Mouse (Mus musculus) stomach, embryonic 15.5 days (tissue): ENCODE data around the gene Kifc3. TPM values are rescaled to one million over a fixed set of nuclear protein-coding genes. Genes with fewer than 3 reads are reported as not detected.

ENCODE experiments used
- ATAC-seq: fragments of 200-750 bp; cut with Nextera tagmentation; 2 replicates; pipeline ENCODE4 v1.8.0; 2017; ENCODE audit warnings: low read depth, moderate number of reproducible peaks, moderate TSS enrichment; ENCODE audit not compliant: insufficient read depth, low FRiP score
- H3K27ac ChIP-seq: fragments of 300-500 bp; sonication (generic); 2 replicates; pipeline ENCODE4 v1.5.1; 2015; ENCODE audit warnings: mild to moderate bottlenecking, inconsistent platforms
- H3K27me3 ChIP-seq: fragments of 300-500 bp; sonication (generic); replicated peaks from 2 replicates; pipeline ENCODE4 v1.6.1; 2015; ENCODE audit warnings: inconsistent platforms
- H3K36me3 ChIP-seq: fragments of 300-500 bp; sonication (generic); 2 replicates; pipeline ENCODE4 v1.6.1; 2015; ENCODE audit warnings: inconsistent platforms
- H3K4me1 ChIP-seq: fragments of 300-500 bp; sonication (generic); 2 replicates; pipeline ENCODE4 v1.6.1; 2015; ENCODE audit warnings: inconsistent platforms
- H3K4me2 ChIP-seq: fragments of 300-500 bp; sonication (generic); 2 replicates; pipeline ENCODE4 v1.6.1; 2015; ENCODE audit warnings: mild to moderate bottlenecking, inconsistent platforms
- H3K4me3 ChIP-seq: fragments of 300-500 bp; sonication (generic); replicated peaks from 2 replicates; pipeline ENCODE4 v1.5.1; 2015; ENCODE audit warnings: inconsistent platforms
- H3K9ac ChIP-seq: fragments of 300-500 bp; sonication (generic); 2 replicates; pipeline ENCODE4 v1.6.1; 2015; ENCODE audit warnings: inconsistent platforms
- H3K9me3 ChIP-seq: fragments of 300-500 bp; sonication (generic); 2 replicates; pipeline ENCODE4 v1.6.1; 2016; ENCODE audit warnings: inconsistent platforms
- WGBS: fragments of 180-500 bp; shearing (Covaris S2); methylation state at CpG from one replicate; pipeline ENCODE4 v1.1.7; 2015; 5-methylcytosine and 5-hydroxymethylcytosine counted together
- polyA plus RNA-seq: library from polyadenylated mRNA; unstranded; fragments of >200 nt; fragmentation: Nextera tagmentation; extraction: Ambion mirVana; gene quantifications from 2 replicates; pipeline ENCODE4 v1.2.1, GENCODE M21; 2015

The Kifc3 gene
- polyA plus RNA-seq, 1 experiment from 2014 or later, result 21.2 TPM

DNA sequence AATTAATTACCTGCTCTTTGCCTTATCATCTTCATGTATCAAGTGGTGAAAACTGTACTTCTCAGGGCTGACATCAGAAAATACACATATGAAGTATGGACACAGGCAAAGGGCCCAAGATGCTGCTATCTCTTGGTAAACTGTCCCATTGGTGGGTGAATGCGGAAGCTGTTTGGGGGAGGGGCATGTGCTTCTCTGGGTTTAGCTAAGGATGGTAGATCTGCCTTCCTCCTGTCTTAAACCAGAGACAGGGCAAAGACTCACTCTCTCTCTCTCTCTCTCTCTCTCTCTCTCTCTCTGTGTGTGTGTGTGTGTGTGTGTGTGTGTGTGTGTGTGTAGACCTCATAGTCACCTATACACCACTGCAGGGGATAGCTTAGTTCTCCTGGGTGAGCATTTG is 61.6 kb downstream of the Kifc3 start:
- Histone ChIP-seq H3K4me1 (peaks cover 48% of the 10 kb centered on the region), H3K27ac (0 out of 2 replicates have a peak overlapping the region, but pooled peaks have one; percentile 78), H3K9ac (no peak overlapping the region), H3K4me3 (peak overlapping the region; percentile 69; the same call in 1 of the 2 replicates), H3K36me3 (no peaks in the 10 kb centered on the region), H3K27me3 (no peaks in the 10 kb centered on the region), H3K9me3 (no peaks in the 10 kb centered on the region), H3K4me2 (peak overlapping the region; percentile 88)
- ATAC-seq, result no peak
- 75% methylated on average over 1 of the region's 1 CpGs for WGBS

DNA sequence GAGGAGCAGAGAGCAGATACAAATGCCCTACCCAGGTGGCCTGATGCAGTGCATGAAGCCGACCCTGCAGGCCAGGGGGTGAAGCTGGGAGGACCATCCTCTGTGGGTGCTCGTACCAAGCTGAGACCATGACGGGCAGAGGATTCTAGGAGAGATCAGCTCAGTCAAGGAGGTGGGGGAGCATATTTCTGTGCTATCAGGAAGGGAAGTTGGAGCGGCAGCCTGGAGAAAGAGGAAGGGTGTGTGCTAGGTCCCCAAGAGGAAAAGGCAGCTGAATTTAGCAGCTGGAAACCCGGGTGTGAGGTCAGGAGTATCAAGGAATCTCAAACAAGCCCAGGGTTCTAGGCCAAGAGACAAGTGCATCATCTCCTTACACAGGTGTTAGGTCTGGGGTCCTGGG is 62.1 kb downstream of the Kifc3 start:
- H3K36me3 ChIP-seq, result no peaks in the 10 kb centered on the region
- peak overlapping the region; percentile 88 for H3K4me2 ChIP-seq
- H3K27me3 ChIP-seq, result no peaks in the 10 kb centered on the region
- H3K9me3 ChIP-seq, result no peaks in the 10 kb centered on the region
- H3K4me1 ChIP-seq, result peaks cover 48% of the 10 kb centered on the region
- WGBS, result 64% methylated on average over 5 of the region's 5 CpGs
- H3K9ac ChIP-seq, result no peak overlapping the region
- ATAC-seq, result no peak
- no peak overlapping the region for H3K27ac ChIP-seq
- no peak overlapping the region for H3K4me3 ChIP-seq

DNA sequence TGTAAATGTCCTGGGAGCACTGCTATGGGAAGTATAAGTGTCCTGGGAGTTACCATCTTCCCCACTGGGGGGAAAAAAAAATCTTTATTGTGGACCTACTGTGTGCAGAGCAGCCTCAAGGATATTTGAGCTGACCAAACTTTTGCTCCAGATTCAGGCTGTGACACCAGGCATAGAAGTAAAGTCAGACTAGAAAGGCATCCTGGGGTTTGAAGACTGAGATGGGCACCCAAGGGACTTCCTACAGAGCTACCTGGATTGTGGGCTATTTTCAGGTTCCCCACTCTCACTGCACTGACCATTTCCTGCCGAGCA is 63.6 kb downstream of the Kifc3 start:
- Histone ChIP-seq H3K4me1 (peaks cover 48% of the 10 kb centered on the region), H3K27me3 (no peaks in the 10 kb centered on the region), H3K9ac (no peak overlapping the region), H3K36me3 (no peaks in the 10 kb centered on the region), H3K4me3 (no peak overlapping the region), H3K27ac (no peak overlapping the region), H3K4me2 (no peak overlapping the region), H3K9me3 (no peaks in the 10 kb centered on the region)
- ATAC-seq, result no peak
- WGBS, result 45% methylated on average over 1 of the region's 1 CpGs

DNA sequence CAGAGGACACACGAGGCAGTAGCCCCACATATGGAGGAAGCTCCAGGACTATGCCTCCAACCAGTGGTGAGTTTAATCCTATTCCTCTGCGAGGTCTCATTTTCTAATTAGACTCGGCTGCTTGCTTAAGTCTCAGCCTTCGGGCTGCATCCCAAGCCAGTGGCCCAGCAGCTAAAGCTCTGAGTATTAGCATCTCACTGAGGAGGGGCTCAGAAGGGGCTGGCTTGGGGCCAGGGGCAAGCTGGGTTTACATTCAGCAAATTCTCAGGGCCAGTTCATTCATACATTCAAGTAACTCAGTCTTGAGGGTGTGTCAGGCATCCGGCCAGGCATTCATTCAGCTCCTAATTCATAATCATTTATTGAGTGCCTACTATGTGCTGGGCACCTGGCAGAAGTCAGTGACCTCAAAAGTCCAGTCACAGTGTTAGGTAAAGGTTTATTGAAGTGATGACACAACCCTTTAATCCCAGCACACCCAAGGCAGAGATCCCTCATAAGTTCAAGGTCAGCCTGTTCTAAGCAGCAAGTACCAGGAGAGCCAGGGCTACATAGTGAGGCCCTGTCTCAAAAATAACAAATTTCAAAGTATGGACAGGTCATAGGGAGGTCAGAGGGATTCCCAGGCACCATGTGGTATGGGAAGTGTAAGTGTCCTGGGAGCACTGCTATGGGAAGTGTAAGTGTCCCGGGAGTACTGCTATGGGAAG is 64.1 kb downstream of the Kifc3 start:
- peak overlapping the region; percentile 33 for H3K4me3 ChIP-seq
- H3K9ac ChIP-seq, result no peak overlapping the region
- H3K4me2 ChIP-seq, result peak overlapping the region; percentile 54
- H3K4me1 ChIP-seq, result peaks cover 48% of the 10 kb centered on the region
- peak overlapping the region; percentile 6; the same call in 1 of the 2 replicates for H3K27ac ChIP-seq
- WGBS, result 19% methylated on average over 6 of the region's 6 CpGs
- no peaks in the 10 kb centered on the region for H3K9me3 ChIP-seq
- no peak for ATAC-seq
- no peaks in the 10 kb centered on the region for H3K36me3 ChIP-seq
- no peaks in the 10 kb centered on the region for H3K27me3 ChIP-seq

DNA sequence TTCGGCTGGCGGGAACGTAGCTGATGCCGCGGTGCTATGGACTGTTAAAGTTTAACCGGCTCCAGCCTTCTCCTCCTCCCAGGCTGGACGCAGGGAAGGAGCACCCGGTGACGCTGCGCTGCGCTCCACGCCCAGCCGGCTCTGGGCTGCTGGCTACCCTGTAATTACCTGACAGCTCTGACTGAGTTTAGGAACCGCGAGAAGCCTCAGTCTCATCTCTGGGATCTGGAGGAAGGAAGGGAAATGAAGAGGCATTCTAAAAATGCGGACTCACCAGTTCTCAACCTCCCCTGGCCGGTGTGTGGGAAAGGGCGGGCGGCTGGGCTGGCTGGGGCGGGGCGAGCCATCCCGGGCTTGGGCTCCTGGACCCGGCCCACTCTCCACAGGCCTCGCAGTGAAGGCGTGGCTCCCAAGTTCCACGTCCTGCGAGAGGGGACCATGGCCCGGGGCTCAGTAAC is 64.9 kb downstream of the Kifc3 start:
- Histone ChIP-seq H3K9me3 (no peaks in the 10 kb centered on the region), H3K27me3 (no peaks in the 10 kb centered on the region), H3K9ac (no peak overlapping the region), H3K4me1 (peaks cover 40% of the 10 kb centered on the region), H3K4me2 (peak overlapping the region; percentile 54), H3K27ac (peak overlapping the region; percentile 6; the same call in 1 of the 2 replicates), H3K36me3 (no peaks in the 10 kb centered on the region), H3K4me3 (peak overlapping the region; percentile 33)
- 7% methylated on average over 28 of the region's 28 CpGs for WGBS
- ATAC-seq, result peak; percentile 63; the same call in 1 of the 2 replicates

DNA sequence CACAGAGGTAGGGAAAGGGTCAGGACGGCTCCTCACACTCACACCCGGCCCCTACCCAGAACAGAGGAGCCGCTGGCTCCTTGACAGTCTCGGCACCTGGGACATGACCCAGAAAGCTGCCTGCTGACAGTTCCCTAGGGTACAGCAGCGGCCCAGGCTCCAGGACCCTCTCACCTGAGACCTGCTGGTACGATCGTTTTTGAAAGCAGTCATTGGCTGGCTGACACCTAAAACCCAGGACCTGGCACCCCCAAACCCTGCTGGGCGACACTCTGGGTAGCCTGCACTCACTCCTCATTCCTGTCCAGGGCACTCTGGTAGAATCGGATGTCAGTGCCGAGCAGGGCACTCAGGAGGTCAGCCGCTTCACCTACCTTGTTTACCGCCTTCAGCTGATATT is 65.4 kb downstream of the Kifc3 start:
- 0 out of 2 replicates have a peak overlapping the region, but pooled peaks have one; percentile 6 for H3K27ac ChIP-seq
- peak overlapping the region; percentile 54 for H3K4me2 ChIP-seq
- H3K4me3 ChIP-seq, result peak overlapping the region; percentile 33
- no peak for ATAC-seq
- no peaks in the 10 kb centered on the region for H3K27me3 ChIP-seq
- H3K9me3 ChIP-seq, result no peaks in the 10 kb centered on the region
- H3K9ac ChIP-seq, result no peak overlapping the region
- H3K36me3 ChIP-seq, result no peaks in the 10 kb centered on the region
- WGBS, result 43% methylated on average over 12 of the region's 12 CpGs
- H3K4me1 ChIP-seq, result peaks cover 38% of the 10 kb centered on the region

DNA sequence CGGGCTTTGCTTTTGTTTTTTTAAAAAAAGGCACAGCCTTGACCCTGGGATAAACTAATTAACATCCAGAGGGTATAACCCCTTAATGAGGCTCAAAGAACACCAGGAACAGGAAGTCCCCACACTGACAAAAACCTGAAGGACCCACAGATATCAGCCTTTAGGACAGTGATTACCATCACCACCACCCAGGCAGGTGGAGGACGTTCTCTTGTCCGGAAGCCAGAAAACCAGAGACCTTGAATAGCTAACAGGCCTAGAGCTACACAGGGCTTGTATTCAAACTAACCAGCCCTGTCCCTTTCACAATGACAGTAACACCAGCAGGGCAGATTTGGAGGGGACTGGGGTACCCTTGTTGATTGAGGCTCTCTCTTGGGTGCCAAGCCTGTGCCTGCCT is 66.4 kb downstream of the Kifc3 start:
- no peaks in the 10 kb centered on the region for H3K9me3 ChIP-seq

DNA sequence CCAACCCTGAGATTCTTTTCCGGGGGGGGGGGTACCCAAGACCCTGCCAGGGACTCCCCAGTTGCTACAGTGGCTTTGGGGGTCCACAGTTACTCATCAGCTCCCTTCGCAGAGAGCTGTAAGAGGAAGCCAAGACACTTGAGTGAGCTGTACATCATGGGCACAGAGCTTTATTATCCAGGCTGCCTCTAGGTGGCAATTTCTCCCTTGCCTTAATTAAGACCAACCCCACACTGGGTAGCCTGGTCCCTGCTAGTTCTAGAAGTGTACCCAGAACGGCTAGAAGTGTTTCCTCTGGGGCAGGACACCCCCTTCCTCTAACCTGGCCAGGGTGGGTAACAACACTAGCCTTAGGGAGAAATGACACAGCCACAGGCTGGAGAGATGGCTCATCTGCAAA is 67.4 kb downstream of the Kifc3 start:
- no peak overlapping the region for H3K4me3 ChIP-seq
- ATAC-seq, result no peak

More for the DNA sequence above, 66.4 kb downstream of the Kifc3 start:
- Histone ChIP-seq H3K36me3 (no peaks in the 10 kb centered on the region), H3K27ac (no peak overlapping the region), H3K4me2 (no peak overlapping the region), H3K27me3 (no peaks in the 10 kb centered on the region), H3K9ac (no peak overlapping the region), H3K4me1 (peaks cover 34% of the 10 kb centered on the region), H3K4me3 (no peak overlapping the region)
- no peak for ATAC-seq
- 79% methylated on average over 3 of the region's 3 CpGs for WGBS

DNA sequence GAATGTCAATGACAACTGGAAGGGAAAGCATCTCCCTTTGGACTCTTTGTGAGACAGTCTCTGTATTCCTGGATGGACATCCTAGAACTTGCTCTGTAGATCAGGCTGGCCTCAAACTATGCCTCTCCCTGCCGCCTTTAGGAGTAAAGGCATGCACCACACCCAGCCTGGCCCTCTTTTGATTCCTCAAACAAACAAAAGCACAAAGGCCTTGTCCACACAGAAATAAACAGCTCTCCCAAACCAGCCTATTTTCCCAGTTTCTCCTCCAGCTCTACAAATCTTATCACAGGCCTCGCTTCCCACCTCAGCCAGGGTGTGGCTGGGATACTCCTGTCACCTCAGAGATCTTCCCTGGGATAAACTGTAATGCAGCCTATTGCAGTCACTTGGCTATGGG is 68.4 kb downstream of the Kifc3 start:
- Histone ChIP-seq H3K9me3 (no peaks in the 10 kb centered on the region), H3K4me3 (no peak overlapping the region), H3K27me3 (no peaks in the 10 kb centered on the region), H3K4me2 (no peak overlapping the region), H3K27ac (no peak overlapping the region), H3K4me1 (peaks cover 30% of the 10 kb centered on the region), H3K9ac (no peak overlapping the region), H3K36me3 (no peaks in the 10 kb centered on the region)
- WGBS, result 79% methylated on average over 2 of the region's 2 CpGs
- no peak for ATAC-seq

More for the DNA sequence above, 67.4 kb downstream of the Kifc3 start:
- no peaks in the 10 kb centered on the region for H3K27me3 ChIP-seq
- no peaks in the 10 kb centered on the region for H3K9me3 ChIP-seq
- H3K27ac ChIP-seq, result no peak overlapping the region
- H3K4me1 ChIP-seq, result peaks cover 30% of the 10 kb centered on the region
- no peak overlapping the region for H3K4me2 ChIP-seq
- H3K9ac ChIP-seq, result no peak overlapping the region
- no peaks in the 10 kb centered on the region for H3K36me3 ChIP-seq
- WGBS, result 50% methylated on average over 3 of the region's 3 CpGs

DNA sequence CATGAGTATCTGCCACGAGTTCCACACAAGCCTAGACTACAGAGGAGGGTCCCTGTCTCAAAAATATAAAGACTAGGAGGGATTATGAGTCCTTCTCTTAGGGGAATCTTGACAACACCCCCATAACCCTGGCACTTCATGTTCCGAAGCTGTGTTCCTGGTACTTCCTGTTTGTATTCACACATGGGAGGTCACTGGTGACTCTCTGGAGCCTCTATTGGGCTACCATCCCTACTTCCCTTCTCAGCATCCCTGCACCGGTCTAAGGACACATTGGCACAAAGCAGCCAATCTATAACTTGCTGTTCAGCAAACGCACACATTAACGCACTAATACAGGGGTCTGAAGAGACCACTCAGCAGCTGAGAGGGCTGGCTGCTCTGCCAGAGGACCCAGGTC is 70.6 kb downstream of the Kifc3 start:
- Histone ChIP-seq H3K4me3 (no peak overlapping the region), H3K9me3 (no peaks in the 10 kb centered on the region), H3K27ac (no peak overlapping the region), H3K4me1 (peaks cover 9% of the 10 kb centered on the region), H3K9ac (no peak overlapping the region), H3K4me2 (no peak overlapping the region), H3K27me3 (no peaks in the 10 kb centered on the region), H3K36me3 (peaks cover 4% of the 10 kb centered on the region; the same call in 1 of the 2 replicates)
- WGBS, result 73% methylated on average over 5 of the region's 5 CpGs
- no peak for ATAC-seq

DNA sequence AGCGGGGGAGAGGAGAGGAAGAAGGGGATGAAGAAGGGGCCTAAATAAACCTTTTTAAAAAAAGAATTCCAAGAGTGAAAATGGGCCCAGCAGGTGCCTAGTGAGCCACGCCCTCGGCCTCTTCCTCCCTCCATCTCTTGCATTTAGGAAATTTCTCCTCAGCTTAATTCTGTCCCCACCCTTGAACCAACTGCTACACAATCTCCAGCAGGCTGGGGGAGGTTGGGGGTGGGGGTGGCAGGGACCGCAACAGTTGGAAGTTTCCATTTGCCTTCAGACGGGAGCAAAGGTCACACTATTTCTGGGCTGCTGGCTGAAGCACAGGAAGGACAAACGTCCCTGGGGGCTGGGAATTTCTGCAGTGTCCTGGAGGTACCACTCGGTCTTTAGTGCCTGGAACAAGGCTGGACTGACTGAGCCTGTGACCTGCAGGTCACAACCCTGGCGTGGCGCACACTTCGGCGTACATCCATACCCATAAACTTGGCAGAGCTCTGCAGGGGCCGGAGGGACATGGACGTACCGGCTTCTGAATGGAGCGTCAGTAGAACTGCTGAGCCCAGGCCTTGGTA is 71.6 kb downstream of the Kifc3 start:
- ATAC-seq, result peak; percentile 44; the same call in 1 of the 2 replicates
- H3K4me1 ChIP-seq, result 0 out of 2 replicates have a peak, but pooled peaks cover 8% of the 10 kb centered on the region
- H3K27me3 ChIP-seq, result no peaks in the 10 kb centered on the region
- H3K9ac ChIP-seq, result no peak overlapping the region
- no peak overlapping the region for H3K27ac ChIP-seq
- 62% methylated on average over 15 of the region's 15 CpGs for WGBS
- no peak overlapping the region for H3K4me2 ChIP-seq
- no peak overlapping the region for H3K4me3 ChIP-seq
- H3K36me3 ChIP-seq, result peaks cover 8% of the 10 kb centered on the region; the same call in 1 of the 2 replicates
- no peaks in the 10 kb centered on the region for H3K9me3 ChIP-seq

DNA sequence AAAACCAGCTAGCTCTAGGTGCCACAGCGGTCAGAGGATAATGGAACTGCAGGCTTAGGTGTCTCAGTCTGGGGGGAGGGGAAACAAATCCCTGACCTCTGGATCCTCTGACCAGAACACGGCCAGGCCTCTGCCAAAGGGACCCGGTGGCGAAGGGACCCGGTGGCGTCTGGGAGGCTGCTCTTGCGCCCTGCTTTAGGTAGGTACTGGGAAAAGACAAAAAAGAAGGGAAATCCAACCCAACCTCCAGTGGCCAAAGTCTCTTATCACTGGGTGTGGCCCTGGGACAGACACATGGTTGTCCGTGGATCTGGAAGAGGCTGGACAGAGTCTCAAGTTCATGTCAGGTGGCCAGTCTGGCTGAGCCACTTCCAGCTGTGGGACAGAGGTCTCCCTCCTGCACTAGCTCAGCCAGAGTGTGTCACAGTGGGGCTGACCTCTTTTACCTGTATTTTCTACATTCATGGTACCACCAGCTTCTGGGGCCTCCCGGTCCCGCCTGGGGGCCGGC is 73.8 kb downstream of the Kifc3 start:
- H3K9ac ChIP-seq, result no peak overlapping the region
- H3K27me3 ChIP-seq, result no peaks in the 10 kb centered on the region
- 87% methylated on average over 11 of the region's 11 CpGs for WGBS
- 0 out of 2 replicates have a peak, but pooled peaks cover 8% of the 10 kb centered on the region for H3K4me1 ChIP-seq
- H3K4me3 ChIP-seq, result no peak overlapping the region
- peaks cover 8% of the 10 kb centered on the region; the same call in 1 of the 2 replicates for H3K36me3 ChIP-seq
- no peak overlapping the region for H3K4me2 ChIP-seq
- ATAC-seq, result no peak
- H3K27ac ChIP-seq, result no peak overlapping the region
- H3K9me3 ChIP-seq, result no peaks in the 10 kb centered on the region
